Mouse (Mus musculus): ENCODE results near the gene Srrm4.

DNA sequence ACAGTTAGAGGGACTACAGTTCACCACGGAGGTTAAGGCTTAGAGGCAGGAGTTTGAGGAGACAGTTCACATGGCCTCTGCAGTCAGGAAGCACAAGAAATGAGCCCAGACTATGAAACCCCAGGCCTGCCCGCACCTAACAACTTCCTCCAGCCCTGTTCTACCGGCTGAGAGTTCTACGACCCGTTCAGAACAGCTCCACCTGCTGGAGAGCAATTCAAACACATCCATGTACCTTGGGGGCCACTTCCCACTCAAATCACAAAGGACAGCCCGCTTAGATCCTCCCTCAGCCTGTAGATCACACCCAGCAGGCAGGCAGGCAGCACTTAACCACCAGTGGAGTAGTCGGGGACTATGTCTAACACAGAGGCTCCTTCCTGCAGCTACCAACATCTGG, 49.3 kb downstream of the Srrm4 start:
- TF ChIP-seq CTCF (IDR thresholded peaks at IDR 0.05; ENCODE audit: low read depth) (no peak), EP300 (IDR thresholded peaks at IDR 0.05; ENCODE audit: low read depth) (no peak)

Measured in heart, postnatal 0 days (tissue).